Mouse (Mus musculus) thymus, adult 2 months (tissue): ENCODE measurements around the gene Tmem223. TPM values are rescaled to one million over a fixed set of nuclear protein-coding genes. Genes with fewer than 3 reads are reported as not detected.
A peak's percentile ranks its signal among the peaks of the same experiment; 100 is the strongest.

ENCODE experiments used
- DNase-seq: peaks from one replicate; pipeline ENCODE4 v3.0.0; 2021
- H3K27ac ChIP-seq: fragments of 200-500 bp; 2 replicates; pipeline ENCODE4 v1.5.1; 2012; ENCODE audit warnings: low read length, control low read depth; ENCODE audit not compliant: control insufficient read depth, insufficient read depth
- H3K27me3 ChIP-seq: fragments of 200-500 bp; 2 replicates; pipeline ENCODE4 v1.6.1; 2012; ENCODE audit warnings: mild to moderate bottlenecking, low read length, moderate library complexity, mixed read lengths; ENCODE audit not compliant: control insufficient read depth, insufficient read depth
- H3K36me3 ChIP-seq: fragments of 200-500 bp; 2 replicates; pipeline ENCODE4 v1.6.1; 2012; ENCODE audit warnings: mild to moderate bottlenecking, low read length, moderate library complexity; ENCODE audit not compliant: control insufficient read depth, insufficient read depth
- H3K4me1 ChIP-seq: fragments of 200-500 bp; replicated peaks from 2 replicates; pipeline ENCODE4 v1.6.1; 2012; ENCODE audit warnings: low read length; ENCODE audit not compliant: control insufficient read depth, insufficient read depth
- H3K4me3 ChIP-seq: fragments of 200-500 bp; 2 replicates; pipeline ENCODE4 v1.5.1; 2012; ENCODE audit warnings: mild to moderate bottlenecking, low read length, control low read depth, moderate library complexity; ENCODE audit not compliant: control insufficient read depth, insufficient read depth
- CTCF ChIP-seq: fragments of 200-500 bp; IDR thresholded peaks from 2 replicates; pipeline ENCODE4 v1.5.1; 2012; ENCODE audit warnings: mild to moderate bottlenecking, control low read depth, low read length, moderate library complexity, borderline replicate concordance; ENCODE audit not compliant: control insufficient read depth, poor library complexity, insufficient read depth; ENCODE audit errors: extremely low read depth
- POLR2A ChIP-seq: fragments of 200-500 bp; IDR thresholded peaks from 2 replicates; pipeline ENCODE4 v1.6.1; 2012; ENCODE audit warnings: mild to moderate bottlenecking, low read length, control low read depth, moderate library complexity; ENCODE audit not compliant: control insufficient read depth, poor library complexity, insufficient read depth; ENCODE audit errors: extremely low read depth
- WGBS: fragments of 180-500 bp; shearing (Covaris S2); methylation state at CpG from one replicate; pipeline ENCODE4 v1.1.7; 2018; 5-methylcytosine and 5-hydroxymethylcytosine counted together
- polyA plus RNA-seq: library from polyadenylated mRNA; depleted of rRNA; stranded (reverse); fragments of >200 nt; gene quantifications from 2 replicates; pipeline ENCODE4 v1.2.3, GENCODE M21; 2012; rRNA removed

Tmem223 gene
- polyA plus RNA-seq, result 277 and 363 TPM in 2 replicates

DNA sequence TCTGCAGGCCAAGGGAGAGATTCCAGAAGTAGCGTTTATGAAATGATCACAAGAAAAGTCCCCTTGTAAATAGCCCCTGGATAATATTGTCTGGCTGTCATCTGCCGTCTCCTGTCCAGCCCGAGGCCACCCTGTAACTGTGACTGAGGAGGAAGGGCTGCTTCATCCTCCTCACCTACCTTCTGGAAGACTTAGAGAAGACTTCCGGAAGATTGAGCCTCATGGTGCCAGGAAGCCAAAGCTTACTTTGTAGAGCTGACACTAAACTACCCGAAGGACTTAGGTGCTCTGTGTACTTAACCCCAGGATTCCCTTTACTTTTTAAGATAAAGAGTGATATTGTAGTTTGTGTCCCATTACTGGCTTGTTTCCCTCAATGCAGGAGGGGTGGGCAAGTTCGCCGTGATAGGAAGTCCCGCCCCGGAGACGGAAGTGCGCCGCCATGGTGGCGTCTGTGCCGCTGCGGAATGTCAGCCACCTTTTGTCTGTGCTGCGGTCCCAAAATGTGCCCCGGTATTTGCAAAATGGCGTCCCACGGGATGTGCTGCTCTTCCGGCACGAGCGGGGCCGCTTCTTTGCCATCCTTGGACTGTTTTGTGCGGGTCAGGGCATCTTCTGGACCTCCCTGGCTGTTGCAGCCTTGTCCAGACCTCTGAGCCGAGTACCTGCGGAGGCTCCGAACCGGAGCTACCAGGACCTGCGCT, at the start of gene Tmem223:
Gene Tmem223, plus strand, starts transcription at position 430 of the 704 bp plus-strand sequence.
- WGBS, result 18% methylated on average over 29 of the region's 29 CpGs
- peak; percentile 32; the same call in 1 of the 2 replicates for TF ChIP-seq CTCF
- TF ChIP-seq POLR2A, result peak; percentile 87
- Histone ChIP-seq H3K36me3 (peaks cover 52% of the 10 kb centered on the region), H3K4me1 (peaks cover 23% of the 10 kb centered on the region), H3K27ac (peak within 1 kb of the TSS; percentile 77), H3K27me3 (no peaks in the 10 kb centered on the region), H3K4me3 (peak within 1 kb of the TSS; percentile 78)
- DNase-seq, result peak; percentile 83

DNA sequence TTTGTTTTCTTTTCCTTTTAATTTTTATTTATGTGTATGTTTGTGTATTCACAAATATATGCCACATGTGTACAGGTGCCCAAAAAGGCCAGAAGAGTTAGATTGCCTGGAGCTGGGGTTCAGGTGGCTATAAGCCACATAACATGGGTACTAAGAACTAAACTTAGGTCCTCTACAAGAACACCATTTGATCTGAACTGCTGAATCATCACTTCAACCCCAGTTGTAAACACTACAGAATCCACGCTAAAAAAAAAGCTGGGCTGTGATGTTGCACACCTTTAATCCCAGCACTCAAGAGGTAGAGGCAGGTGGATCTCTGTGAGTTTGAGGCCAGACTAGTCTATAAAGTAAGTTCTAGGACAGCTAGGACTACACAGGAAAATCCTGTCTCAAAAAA, 49.4 kb upstream of the Tmem223 start:
- no peak for DNase-seq
- H3K4me1 ChIP-seq, result peaks cover 3% of the 10 kb centered on the region; the same call in 1 of the 2 replicates
- TF ChIP-seq POLR2A (no peak), CTCF (no peak)
- H3K36me3 ChIP-seq, result peaks cover 21% of the 10 kb centered on the region
- H3K4me3 ChIP-seq, result no peak overlapping the region
- no peak overlapping the region for H3K27ac ChIP-seq
- WGBS, result 56% methylated on average over 1 of the region's 1 CpGs
- no peaks in the 10 kb centered on the region for H3K27me3 ChIP-seq

DNA sequence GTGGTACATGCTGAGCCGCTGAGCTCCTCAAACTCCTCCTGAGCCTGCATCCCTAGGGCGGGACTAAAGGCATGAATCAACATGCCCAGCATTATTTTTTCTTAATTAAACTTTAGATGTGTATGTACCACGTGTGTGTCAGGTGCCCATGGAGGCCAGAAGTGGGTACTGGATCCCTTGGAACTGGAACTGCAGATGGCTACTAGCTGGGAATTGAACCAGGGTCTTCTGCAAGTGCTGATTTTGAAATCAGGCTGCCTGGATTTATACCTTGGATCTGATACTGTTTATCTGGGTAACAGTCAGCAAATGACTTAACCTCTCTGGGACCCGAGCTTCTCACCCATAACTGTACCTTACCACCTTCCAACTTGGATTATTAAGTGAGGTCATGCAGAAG, 48.8 kb upstream of the Tmem223 start:
- no peak overlapping the region for H3K4me3 ChIP-seq

DNA sequence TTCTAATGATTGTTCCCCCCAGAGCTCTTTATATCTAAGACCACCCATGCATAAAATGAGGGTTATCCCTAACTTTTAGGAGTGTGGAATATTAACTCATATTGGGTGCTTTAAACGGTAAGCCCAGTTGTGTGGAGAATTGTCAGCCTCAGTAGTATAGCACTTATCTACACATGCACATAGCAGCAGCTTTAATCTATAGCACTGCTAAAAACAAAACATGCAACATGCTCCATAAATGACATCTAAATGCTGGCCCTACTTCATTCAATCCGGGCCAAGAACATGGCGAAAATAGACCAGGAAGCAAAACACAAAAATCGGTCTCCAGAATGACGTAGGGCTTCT, 48.3 kb upstream of the Tmem223 start:
- H3K4me3 ChIP-seq, result peak overlapping the region; percentile 73
- TF ChIP-seq POLR2A (no peak), CTCF (no peak)
- 0% methylated on average over 5 of the region's 5 CpGs for WGBS
- H3K36me3 ChIP-seq, result peaks cover 24% of the 10 kb centered on the region
- peaks cover 3% of the 10 kb centered on the region; the same call in 1 of the 2 replicates for H3K4me1 ChIP-seq
- H3K27me3 ChIP-seq, result no peaks in the 10 kb centered on the region
- DNase-seq, result no peak
- H3K27ac ChIP-seq, result peak overlapping the region; percentile 75

More for the DNA sequence above, 48.8 kb upstream of the Tmem223 start:
- peaks cover 24% of the 10 kb centered on the region for H3K36me3 ChIP-seq
- H3K27me3 ChIP-seq, result no peaks in the 10 kb centered on the region
- WGBS, result 61% methylated on average over 4 of the region's 4 CpGs
- no peak for TF ChIP-seq POLR2A
- no peak for TF ChIP-seq CTCF
- H3K27ac ChIP-seq, result no peak overlapping the region
- DNase-seq, result no peak
- H3K4me1 ChIP-seq, result peaks cover 3% of the 10 kb centered on the region; the same call in 1 of the 2 replicates

DNA sequence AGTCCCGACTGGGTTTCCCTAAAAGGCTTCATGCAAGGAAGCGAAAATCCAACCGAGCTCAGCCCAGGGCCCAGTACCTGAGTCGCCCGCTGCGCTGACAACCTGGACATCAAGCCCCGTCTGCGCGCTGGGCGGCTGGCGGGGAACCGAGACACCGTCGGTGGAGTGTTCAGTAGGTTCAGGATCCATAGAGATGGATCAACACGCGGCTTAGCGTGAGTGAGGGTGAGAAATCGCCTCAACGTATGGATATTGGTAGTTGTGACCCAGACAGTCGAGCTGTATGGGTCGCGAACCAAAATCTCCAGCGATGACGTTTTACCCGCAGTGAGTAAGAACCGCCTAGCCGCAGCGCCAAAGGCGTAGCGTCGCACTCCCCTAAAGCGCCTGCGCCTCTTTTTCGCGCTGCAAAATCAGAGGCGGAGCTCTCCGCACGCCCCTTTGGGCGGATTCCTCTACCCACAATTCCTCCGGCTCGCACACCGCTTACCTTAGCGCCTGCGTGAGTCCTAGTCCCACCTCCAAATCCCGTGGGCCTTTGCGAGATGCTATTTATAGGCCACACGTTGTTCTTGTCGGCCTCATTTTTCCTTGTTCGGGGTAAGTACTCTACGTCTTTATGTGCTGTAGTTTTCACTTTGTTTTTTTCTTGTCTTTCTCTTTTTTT, 47.8 kb upstream of the Tmem223 start, which contains the start of gene Slc3a2:
Gene Slc3a2, minus strand, starts transcription at position 463 of the 667 bp plus-strand sequence.
- Histone ChIP-seq H3K27ac (peak within 1 kb of the TSS; percentile 75), H3K36me3 (peaks cover 24% of the 10 kb centered on the region), H3K4me3 (peak within 1 kb of the TSS; percentile 73), H3K4me1 (peaks cover 3% of the 10 kb centered on the region; the same call in 1 of the 2 replicates), H3K27me3 (no peaks in the 10 kb centered on the region)
- under 1% methylated on average over 50 of the region's 50 CpGs for WGBS
- TF ChIP-seq POLR2A (peak; percentile 83), CTCF (peak; percentile 41; the same call in 1 of the 2 replicates)
- peak; percentile 95 for DNase-seq

DNA sequence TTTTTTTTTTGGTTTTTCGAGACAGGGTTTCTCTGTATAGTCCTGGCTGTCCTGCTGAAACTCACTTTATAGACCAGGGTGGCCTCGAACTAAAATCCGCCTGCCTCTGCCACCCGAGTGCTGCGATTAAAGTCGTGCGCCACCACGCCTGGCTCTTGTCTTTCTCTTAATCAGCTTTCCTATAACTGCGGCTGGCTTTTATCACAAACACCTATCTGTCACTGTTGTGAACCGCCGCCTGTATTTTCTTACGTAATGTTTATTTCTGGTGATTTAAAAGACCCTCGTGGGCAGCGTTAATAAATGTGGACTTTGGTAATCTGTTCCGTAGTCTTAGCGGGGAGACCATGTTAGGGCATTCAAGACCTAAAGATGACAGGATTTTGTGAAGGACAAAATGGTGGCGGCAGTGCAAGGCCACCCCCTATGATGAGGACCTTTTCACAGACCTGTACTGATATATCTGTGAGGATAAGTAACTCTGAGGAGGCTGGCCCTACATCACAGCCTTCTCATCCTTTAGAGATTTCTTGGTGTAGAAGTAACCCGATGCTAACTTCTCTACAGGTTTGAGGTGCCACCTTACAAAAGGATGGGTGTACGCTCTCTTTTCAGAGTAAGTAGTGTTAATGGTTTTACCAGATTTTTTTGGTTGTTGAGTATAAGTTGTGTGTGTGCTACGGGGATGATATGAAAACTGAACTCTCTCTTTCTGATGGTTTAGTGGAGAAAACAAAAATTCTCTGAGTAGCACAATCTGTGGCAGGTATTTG, 47.0 kb upstream of the Tmem223 start:
- peaks cover 24% of the 10 kb centered on the region for H3K36me3 ChIP-seq
- H3K27me3 ChIP-seq, result no peaks in the 10 kb centered on the region
- WGBS, result under 1% methylated on average over 20 of the region's 20 CpGs
- peak overlapping the region; percentile 56 for H3K4me3 ChIP-seq
- DNase-seq, result no peak
- no peak for TF ChIP-seq POLR2A
- TF ChIP-seq CTCF, result no peak
- H3K27ac ChIP-seq, result peak overlapping the region; percentile 55
- peaks cover 3% of the 10 kb centered on the region; the same call in 1 of the 2 replicates for H3K4me1 ChIP-seq
